Mouse (Mus musculus): ENCODE measurements around the gene Sowahd. TPM values are rescaled to one million over a fixed set of nuclear protein-coding genes. Genes with fewer than 3 reads are reported as not detected.

Gene Sowahd
- not detected in 2 replicates for polyA plus RNA-seq (2015; fragmentation: Nextera tagmentation; extraction: Ambion mirVana)

DNA sequence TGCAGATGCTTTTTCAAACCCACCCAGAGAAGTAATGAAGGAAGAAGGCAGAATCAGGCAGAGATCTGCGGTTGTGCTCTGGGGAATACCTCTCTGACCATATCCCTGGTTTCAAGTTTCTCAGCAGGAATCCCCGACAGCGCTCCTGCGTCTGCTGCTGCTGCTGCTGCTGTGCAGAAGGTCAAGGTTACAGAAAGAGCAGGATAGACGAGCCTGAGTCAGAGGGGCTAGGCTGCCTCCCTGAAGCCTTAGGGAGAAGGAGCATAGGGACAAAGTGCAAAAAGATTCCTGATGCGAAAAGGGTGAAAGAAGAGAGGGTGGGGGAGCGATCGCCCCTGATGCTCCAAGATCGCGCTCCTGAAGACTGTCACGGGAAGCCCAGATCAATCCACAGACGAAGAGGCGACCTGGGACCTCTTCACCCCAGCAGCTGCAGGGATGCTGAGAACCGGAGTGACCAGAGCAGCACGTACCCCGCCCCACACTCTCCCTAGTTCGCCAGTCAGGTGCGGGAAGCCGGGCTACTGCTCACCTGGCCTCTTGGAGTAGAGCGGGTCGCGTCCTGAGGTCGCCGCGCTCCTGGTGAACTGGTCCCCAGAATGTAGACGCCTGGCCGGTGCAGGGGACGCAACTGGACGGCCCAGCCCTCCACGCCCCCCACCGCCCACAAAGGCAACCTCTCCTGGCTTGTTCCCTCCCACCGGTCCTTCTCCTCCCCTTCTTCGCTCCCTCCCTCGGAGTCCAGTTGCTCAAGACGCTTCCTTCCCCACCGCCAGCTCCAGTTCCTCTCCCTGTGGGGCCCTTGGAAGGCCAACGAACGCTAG lies at the start of gene Sowahd:
Gene Sowahd, plus strand, starts transcription at position 780 of the 824 bp plus-strand sequence.
- H3K27me3 ChIP-seq = peaks cover 78% of the 10 kb centered on the region
- WGBS = 19% methylated on average over 37 of the region's 38 CpGs
- ATAC-seq (ENCODE audit: insufficient number of reproducible peaks, insufficient read depth, low FRiP score, low TSS enrichment, low read depth) = no peak

DNA sequence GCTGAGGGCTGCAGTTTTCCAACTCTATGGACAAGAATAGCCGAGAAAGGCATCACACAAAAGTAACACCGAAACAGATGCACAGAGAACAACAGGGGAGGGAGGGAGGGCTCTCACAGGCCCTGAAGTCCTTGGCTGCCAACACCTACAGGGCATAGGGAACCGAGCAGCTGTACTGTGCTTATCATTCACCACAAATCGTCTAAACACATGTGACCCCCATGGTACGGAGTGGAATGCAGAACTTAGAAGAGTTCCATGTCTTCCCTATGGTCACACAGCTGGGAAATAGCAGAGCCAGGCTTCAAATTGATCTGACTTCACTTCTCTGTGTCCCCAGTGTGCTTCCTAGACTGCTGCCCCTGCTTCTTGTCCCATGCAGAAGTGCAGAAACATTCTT lies 34.8 kb upstream of the Sowahd start:
- Histone ChIP-seq H3K9ac (no peak overlapping the region), H3K4me1 (no peaks in the 10 kb centered on the region), H3K4me2 (no peak overlapping the region), H3K36me3 (no peaks in the 10 kb centered on the region), H3K27ac (no peak overlapping the region), H3K27me3 (no peaks in the 10 kb centered on the region), H3K4me3 (no peak overlapping the region), H3K9me3 (no peaks in the 10 kb centered on the region)
- WGBS = 67% methylated on average over 5 of the region's 5 CpGs
- ATAC-seq (ENCODE audit: insufficient number of reproducible peaks, insufficient read depth, low FRiP score, low TSS enrichment, low read depth) = no peak

More for the DNA sequence above, at the start of gene Sowahd:
- no peak within 1 kb of the TSS for H3K27ac ChIP-seq
- H3K36me3 ChIP-seq = no peaks in the 10 kb centered on the region
- no peaks in the 10 kb centered on the region for H3K9me3 ChIP-seq
- H3K4me1 ChIP-seq = 0 out of 2 replicates have a peak, but pooled peaks cover 5% of the 10 kb centered on the region
- H3K4me2 ChIP-seq = peak within 1 kb of the TSS; percentile 62
- no peak within 1 kb of the TSS for H3K9ac ChIP-seq
- H3K4me3 ChIP-seq = peak within 1 kb of the TSS; percentile 37

DNA sequence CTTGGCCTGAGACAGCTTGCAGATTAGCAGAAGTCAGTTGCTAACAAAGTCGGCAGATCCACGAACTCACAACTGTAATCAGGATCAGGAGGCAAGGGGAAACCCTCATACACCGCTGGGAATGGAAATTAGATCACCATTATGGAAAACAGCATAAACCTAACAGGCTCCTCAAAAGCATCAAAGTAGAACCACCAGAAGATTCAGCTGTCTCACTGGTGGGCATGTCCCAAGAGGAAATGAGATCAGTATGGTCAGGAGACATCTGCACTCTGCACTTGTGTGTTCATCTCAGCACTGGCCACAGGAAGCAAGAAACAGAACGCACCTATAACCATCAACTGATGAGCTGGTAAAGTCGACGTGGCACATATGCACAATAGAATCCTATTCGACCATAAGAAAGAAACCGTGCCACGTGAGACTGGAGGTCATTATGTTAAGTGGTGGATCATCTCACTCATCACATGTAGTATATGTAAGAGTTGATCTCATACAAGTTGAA lies 30.4 kb upstream of the Sowahd start:
- H3K4me3 ChIP-seq = no peak overlapping the region
- H3K9ac ChIP-seq = no peak overlapping the region
- no peak overlapping the region for H3K4me2 ChIP-seq
- no peaks in the 10 kb centered on the region for H3K36me3 ChIP-seq
- H3K27ac ChIP-seq = no peak overlapping the region
- no peaks in the 10 kb centered on the region for H3K27me3 ChIP-seq
- WGBS = 83% methylated on average over 9 of the region's 9 CpGs
- ATAC-seq (ENCODE audit: insufficient number of reproducible peaks, insufficient read depth, low FRiP score, low TSS enrichment, low read depth) = no peak
- H3K9me3 ChIP-seq = no peaks in the 10 kb centered on the region
- H3K4me1 ChIP-seq = no peaks in the 10 kb centered on the region

DNA sequence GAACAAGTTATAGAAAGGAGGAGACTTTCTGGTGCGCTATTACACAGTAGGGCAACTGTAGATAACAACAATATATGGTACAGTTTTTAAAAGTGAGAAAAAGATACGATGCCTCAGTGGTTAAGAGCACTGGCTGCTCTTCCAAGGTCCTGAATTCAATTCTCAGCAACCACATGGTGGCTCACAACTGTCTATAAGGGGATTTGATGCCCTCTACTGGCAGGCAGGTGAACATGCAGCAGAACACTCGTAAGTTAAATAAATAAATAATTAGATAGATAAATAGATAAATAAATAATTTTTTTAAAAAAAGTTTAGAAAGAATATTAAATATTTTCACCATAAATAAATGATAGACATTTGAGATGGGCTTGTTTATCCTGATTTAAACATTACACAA lies 29.6 kb upstream of the Sowahd start:
- no peaks in the 10 kb centered on the region for H3K4me1 ChIP-seq
- H3K4me2 ChIP-seq = no peak overlapping the region
- ATAC-seq (ENCODE audit: insufficient number of reproducible peaks, insufficient read depth, low FRiP score, low TSS enrichment, low read depth) = no peak
- WGBS = 57% methylated on average over 3 of the region's 3 CpGs
- H3K9ac ChIP-seq = no peak overlapping the region
- H3K27ac ChIP-seq = no peak overlapping the region
- no peaks in the 10 kb centered on the region for H3K9me3 ChIP-seq
- no peaks in the 10 kb centered on the region for H3K27me3 ChIP-seq
- H3K4me3 ChIP-seq = no peak overlapping the region
- no peaks in the 10 kb centered on the region for H3K36me3 ChIP-seq

DNA sequence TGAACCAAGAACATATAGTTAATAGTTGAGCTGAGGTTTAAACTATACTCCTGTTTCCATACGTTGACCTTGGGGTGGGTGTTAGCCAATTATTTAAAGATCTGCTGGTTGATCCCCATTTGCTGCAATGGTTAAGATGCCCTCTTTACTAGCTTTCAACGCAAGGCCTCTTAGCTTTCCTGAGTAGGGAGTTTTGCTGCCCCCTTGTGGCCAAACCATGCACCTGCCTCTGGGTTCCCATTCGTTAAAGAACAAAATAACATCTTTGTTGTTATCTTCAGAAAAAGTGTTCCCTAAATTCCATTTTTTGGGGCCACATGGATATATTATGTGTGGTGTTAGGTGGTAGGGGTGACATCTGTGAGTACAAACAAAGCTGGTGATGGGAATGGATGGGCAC lies 26.0 kb upstream of the Sowahd start:
- no peak for ATAC-seq (ENCODE audit: insufficient number of reproducible peaks, insufficient read depth, low FRiP score, low TSS enrichment, low read depth)
- H3K9ac ChIP-seq = no peak overlapping the region
- no peak overlapping the region for H3K27ac ChIP-seq
- H3K4me3 ChIP-seq = no peak overlapping the region
- H3K9me3 ChIP-seq = no peaks in the 10 kb centered on the region
- WGBS = 19% methylated on average over 3 of the region's 3 CpGs
- no peaks in the 10 kb centered on the region for H3K27me3 ChIP-seq
- H3K36me3 ChIP-seq = no peaks in the 10 kb centered on the region
- no peak overlapping the region for H3K4me2 ChIP-seq
- no peaks in the 10 kb centered on the region for H3K4me1 ChIP-seq

DNA sequence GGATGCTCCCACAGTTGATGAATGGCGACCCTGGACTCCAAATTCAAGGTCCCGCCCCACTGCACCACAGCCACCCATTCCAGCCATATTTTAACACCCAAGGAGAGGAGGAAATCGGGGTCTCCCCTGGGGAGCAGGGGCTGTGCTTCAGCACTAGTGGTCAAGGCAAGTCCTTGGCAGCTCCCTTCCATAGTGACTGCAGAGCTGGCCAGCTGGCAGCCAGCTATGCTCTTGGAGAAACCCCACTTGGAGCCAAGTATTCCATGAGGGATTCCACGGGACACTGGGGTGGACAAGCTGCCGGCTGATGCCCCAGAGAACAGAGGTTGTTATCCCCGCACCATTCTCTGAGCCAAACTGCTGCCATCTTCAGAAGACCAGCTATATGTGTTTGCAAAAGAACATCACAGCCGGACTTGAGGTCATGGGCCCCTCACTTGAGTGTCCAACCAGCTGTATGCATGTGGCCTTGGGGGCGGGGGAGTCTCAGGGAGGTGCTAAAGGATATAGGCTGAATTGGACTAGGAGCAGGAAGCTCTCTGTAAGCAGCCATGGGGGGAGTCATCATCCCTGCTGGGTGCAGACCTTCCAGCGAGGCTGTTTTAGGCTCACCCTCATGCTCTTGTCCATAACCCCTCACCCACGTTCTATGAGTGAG lies 24.9 kb upstream of the Sowahd start:
- 74% methylated on average over 10 of the region's 10 CpGs for WGBS
- H3K4me2 ChIP-seq = no peak overlapping the region
- H3K9me3 ChIP-seq = no peaks in the 10 kb centered on the region
- no peak overlapping the region for H3K4me3 ChIP-seq
- no peaks in the 10 kb centered on the region for H3K4me1 ChIP-seq
- H3K27ac ChIP-seq = no peak overlapping the region
- no peaks in the 10 kb centered on the region for H3K27me3 ChIP-seq
- no peaks in the 10 kb centered on the region for H3K36me3 ChIP-seq
- H3K9ac ChIP-seq = no peak overlapping the region
- no peak for ATAC-seq (ENCODE audit: insufficient number of reproducible peaks, insufficient read depth, low FRiP score, low TSS enrichment, low read depth)

DNA sequence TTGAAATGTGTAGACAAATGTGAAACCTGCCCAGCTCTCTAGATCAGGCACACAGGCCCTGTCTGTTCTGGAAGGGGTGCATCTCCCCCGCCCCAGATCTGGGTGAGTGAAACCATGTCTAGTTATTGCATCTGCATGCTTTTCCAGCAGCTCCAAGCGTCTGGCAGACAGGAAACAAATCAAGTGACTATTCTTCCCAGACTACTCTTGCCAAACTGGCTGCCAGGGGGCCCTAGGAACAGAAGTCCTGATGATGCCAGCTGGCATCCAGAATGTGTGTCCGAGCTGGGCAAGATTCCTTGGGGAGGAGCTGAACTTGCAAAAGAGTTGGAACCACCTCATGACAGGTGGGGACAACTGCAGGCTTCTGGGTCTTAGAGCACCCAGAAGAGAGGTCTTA lies 20.3 kb upstream of the Sowahd start:
- 55% methylated on average over 3 of the region's 3 CpGs for WGBS
- H3K4me2 ChIP-seq = no peak overlapping the region
- ATAC-seq (ENCODE audit: insufficient number of reproducible peaks, insufficient read depth, low FRiP score, low TSS enrichment, low read depth) = no peak

DNA sequence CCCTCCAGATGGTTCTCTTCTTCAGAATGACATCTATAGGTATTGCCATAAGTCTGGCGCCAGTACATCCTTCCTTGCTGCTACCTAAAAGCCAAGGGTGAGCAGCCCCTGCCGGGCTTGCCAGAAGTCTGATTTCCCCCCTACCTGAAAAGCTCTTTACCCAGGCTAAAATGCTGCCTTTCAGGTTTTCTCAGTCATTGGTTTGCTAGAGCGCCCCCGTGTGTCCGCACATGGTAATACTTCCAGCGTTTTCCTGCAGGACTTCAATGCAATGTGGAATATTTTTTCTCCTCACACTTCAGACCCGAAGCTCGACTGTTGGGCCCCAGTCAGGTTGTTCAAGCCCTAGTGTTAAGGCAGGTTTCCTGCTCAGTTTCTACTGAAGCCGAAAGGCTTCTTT lies 5.9 kb upstream of the Sowahd start:
- Histone ChIP-seq H3K4me1 (no peaks in the 10 kb centered on the region), H3K36me3 (no peaks in the 10 kb centered on the region), H3K4me3 (no peak overlapping the region), H3K9ac (no peak overlapping the region), H3K4me2 (no peak overlapping the region), H3K27me3 (peaks cover 25% of the 10 kb centered on the region), H3K9me3 (no peaks in the 10 kb centered on the region), H3K27ac (no peak overlapping the region)
- ATAC-seq (ENCODE audit: insufficient number of reproducible peaks, insufficient read depth, low FRiP score, low TSS enrichment, low read depth) = no peak
- 22% methylated on average over 9 of the region's 9 CpGs for WGBS

More for the DNA sequence above, 20.3 kb upstream of the Sowahd start:
- H3K27ac ChIP-seq = no peak overlapping the region
- H3K4me1 ChIP-seq = no peaks in the 10 kb centered on the region
- H3K4me3 ChIP-seq = no peak overlapping the region
- no peaks in the 10 kb centered on the region for H3K9me3 ChIP-seq
- H3K9ac ChIP-seq = no peak overlapping the region
- no peaks in the 10 kb centered on the region for H3K36me3 ChIP-seq
- no peaks in the 10 kb centered on the region for H3K27me3 ChIP-seq

DNA sequence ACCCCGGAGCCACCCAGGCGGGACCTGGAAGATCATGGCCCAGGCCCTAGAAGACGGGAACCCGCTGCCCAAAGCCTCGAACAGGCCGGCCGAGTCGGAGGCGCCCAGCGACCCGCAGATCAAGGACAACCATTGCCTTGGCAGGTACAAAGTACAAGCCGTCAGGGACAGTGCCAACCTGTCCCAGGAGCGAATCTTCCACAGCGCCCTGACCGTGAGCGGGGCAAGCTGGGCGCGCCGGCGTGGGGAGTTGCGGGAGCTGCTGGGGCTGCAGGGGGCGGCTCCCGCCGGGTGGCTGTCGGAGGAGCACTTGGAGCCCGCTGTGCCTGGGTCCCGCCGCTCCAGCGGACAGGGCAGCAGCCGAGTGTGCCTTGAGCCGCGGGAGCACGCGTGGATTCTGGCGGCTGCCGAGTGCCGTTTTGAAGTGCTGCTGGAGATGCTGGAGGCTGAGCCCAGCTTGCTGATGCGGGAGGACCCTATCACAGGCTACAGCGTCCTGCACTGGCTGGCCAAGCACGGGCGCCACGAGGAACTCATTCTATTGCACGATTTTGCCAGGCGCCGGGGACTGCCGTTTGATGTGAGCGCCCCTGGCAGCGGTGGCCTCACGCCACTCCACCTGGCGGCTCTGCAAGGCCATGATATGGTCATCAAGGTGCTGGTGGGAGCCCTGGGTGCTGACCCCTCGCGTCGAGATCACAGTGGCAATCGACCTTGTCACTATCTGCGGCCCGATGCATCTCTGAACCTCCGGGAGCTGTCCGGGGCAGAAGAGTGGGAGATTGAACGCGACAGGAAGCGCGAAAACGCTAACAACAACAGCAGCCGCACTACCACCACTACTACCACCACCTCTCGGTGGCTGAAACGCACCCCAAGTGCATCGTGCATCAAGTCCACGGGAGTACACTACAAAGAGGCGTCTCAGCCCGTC lies 512 bp downstream of the Sowahd start:
- Histone ChIP-seq H3K36me3 (no peaks in the 10 kb centered on the region), H3K4me2 (peak overlapping the region; percentile 62), H3K4me1 (0 out of 2 replicates have a peak, but pooled peaks cover 5% of the 10 kb centered on the region), H3K9me3 (no peaks in the 10 kb centered on the region), H3K27me3 (peaks cover 78% of the 10 kb centered on the region), H3K4me3 (peak overlapping the region; percentile 37), H3K27ac (no peak overlapping the region), H3K9ac (no peak overlapping the region)
- 20% methylated on average over 70 of the region's 70 CpGs for WGBS
- no peak for ATAC-seq (ENCODE audit: insufficient number of reproducible peaks, insufficient read depth, low FRiP score, low TSS enrichment, low read depth)

DNA sequence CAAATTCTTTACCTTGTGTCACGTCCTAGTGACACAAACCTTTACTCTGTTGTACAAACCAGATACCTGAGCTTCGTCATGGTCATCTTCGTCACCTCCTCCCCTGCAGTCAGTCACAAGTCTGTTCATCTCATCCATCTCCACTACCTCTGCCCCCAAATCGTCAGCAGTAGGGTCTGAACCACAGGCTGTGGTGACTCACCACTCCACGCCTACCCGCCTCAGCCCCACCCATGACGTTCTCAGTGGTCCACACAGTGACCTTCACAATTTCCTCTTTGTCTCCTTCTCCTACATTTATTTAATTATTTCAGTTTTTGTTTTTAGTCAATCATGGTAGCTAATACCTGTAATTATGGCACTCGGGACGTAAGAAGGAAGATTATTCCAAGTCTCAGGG lies 15.3 kb downstream of the Sowahd start:
- H3K27ac ChIP-seq = no peak overlapping the region
- no peak overlapping the region for H3K4me2 ChIP-seq
- no peaks in the 10 kb centered on the region for H3K36me3 ChIP-seq
- H3K9ac ChIP-seq = no peak overlapping the region
- H3K9me3 ChIP-seq = no peaks in the 10 kb centered on the region
- H3K4me3 ChIP-seq = no peak overlapping the region
- no peaks in the 10 kb centered on the region for H3K27me3 ChIP-seq
- WGBS = 85% methylated on average over 9 of the region's 9 CpGs
- H3K4me1 ChIP-seq = no peaks in the 10 kb centered on the region
- no peak for ATAC-seq (ENCODE audit: insufficient number of reproducible peaks, insufficient read depth, low FRiP score, low TSS enrichment, low read depth)

DNA sequence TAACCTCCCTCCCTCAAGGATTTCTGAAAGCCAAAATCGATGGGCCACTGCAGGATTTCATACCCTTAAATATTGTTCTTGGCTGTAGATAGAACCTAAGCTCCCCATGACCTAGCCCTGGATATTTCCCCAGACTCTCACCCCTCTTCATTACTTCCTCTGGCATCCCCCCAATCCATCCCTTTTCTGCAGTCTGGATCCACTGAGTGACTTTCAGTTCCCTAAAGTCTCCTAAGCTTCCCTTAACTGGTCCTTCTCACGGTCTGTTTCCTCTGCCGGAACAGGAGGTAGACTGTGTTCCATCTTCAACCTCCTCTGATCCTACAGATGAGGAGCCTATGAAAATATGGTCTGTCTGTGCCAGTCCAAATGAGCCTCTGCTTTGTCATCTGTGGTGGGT lies 18.7 kb downstream of the Sowahd start:
- H3K27ac ChIP-seq = no peak overlapping the region
- H3K4me2 ChIP-seq = no peak overlapping the region
- no peak for ATAC-seq (ENCODE audit: insufficient number of reproducible peaks, insufficient read depth, low FRiP score, low TSS enrichment, low read depth)
- WGBS = 85% methylated on average over 3 of the region's 3 CpGs
- H3K9me3 ChIP-seq = no peaks in the 10 kb centered on the region
- H3K27me3 ChIP-seq = no peaks in the 10 kb centered on the region
- H3K9ac ChIP-seq = no peak overlapping the region
- no peaks in the 10 kb centered on the region for H3K4me1 ChIP-seq
- no peaks in the 10 kb centered on the region for H3K36me3 ChIP-seq
- H3K4me3 ChIP-seq = no peak overlapping the region

Data from embryonic facial prominence, embryonic 13.5 days (tissue).